Mouse (Mus musculus): ENCODE results near the gene Ttc23. TPM values are rescaled to one million over a fixed set of nuclear protein-coding genes. Genes with fewer than 3 reads are reported as not detected.

Gene Ttc23
- total RNA-seq, 2 experiments from 2014 or later, result 19.9 to 22.0 TPM

- intact Hi-C loops (cut with DNase I; ENCODE audit: low total_unique reads), result no loop called here
These were observed 43.8 kb downstream of the Ttc23 start for GRCm38 (mm10) chr7:67691036-67691435.

GRCm38 (mm10) chr7:67692141-67692540 is 44.9 kb downstream of the Ttc23 start:
- intact Hi-C loops (cut with DNase I; ENCODE audit: low total_unique reads), result no loop called here
- DNase-seq, result no peak

More at GRCm38 (mm10) chr7:67691036-67691435, 43.8 kb downstream of the Ttc23 start:
- peak; percentile 26 for DNase-seq

GRCm38 (mm10) chr7:67692791-67693538 is 45.8 kb downstream of the Ttc23 start:
- intact Hi-C loops (cut with DNase I; ENCODE audit: low total_unique reads), result no loop called here
- DNase-seq, result no peak

DNA sequence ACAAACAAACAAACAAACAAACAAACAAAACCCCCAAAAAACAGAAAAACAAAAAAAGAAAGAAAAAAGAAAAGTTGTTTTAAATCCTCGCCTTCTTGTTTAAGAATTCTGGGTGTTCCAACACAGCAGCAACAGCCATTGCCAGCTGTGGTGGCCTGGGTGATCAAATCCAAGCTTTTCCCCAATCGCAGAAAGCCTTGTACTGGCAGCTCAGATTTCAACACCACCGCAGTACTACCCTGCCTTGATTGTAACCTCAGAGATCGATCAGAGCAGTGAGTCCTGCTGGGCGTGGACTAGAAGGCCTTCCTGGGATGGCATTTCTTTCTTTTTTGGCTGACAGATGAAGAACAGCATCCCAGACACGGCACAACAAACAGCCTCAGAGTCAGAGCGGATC is 48.7 kb downstream of the Ttc23 start:
- DNase-seq, result no peak
- intact Hi-C loops (cut with DNase I; ENCODE audit: low total_unique reads), result no loop called here

- DNase-seq, result no peak
- intact Hi-C loops (cut with DNase I; ENCODE audit: low total_unique reads), result no loop called here
These were observed 50.9 kb downstream of the Ttc23 start for GRCm38 (mm10) chr7:67697892-67698630.

GRCm38 (mm10) chr7:67699301-67699700 is 52.1 kb downstream of the Ttc23 start:
- intact Hi-C loops (cut with DNase I; ENCODE audit: low total_unique reads), result no loop called here

GRCm38 (mm10) chr7:67700846-67701245 is 53.6 kb downstream of the Ttc23 start:
- DNase-seq, result peak; percentile 53
- intact Hi-C loops (cut with DNase I; ENCODE audit: low total_unique reads), result no loop called here

More at GRCm38 (mm10) chr7:67699301-67699700, 52.1 kb downstream of the Ttc23 start:
- no peak for DNase-seq

- intact Hi-C loops (cut with DNase I; ENCODE audit: low total_unique reads), result no loop called here
- DNase-seq, result no peak
These were observed 54.2 kb downstream of the Ttc23 start for GRCm38 (mm10) chr7:67701252-67701914.

- intact Hi-C loops (cut with DNase I; ENCODE audit: low total_unique reads), result no loop called here
- no peak for DNase-seq
These were observed 61.0 kb downstream of the Ttc23 start for GRCm38 (mm10) chr7:67708160-67708559.

GRCm38 (mm10) chr7:67710216-67710615 is 63.0 kb downstream of the Ttc23 start:
- no peak for DNase-seq
- intact Hi-C loops (cut with DNase I; ENCODE audit: low total_unique reads), result no loop called here

DNA sequence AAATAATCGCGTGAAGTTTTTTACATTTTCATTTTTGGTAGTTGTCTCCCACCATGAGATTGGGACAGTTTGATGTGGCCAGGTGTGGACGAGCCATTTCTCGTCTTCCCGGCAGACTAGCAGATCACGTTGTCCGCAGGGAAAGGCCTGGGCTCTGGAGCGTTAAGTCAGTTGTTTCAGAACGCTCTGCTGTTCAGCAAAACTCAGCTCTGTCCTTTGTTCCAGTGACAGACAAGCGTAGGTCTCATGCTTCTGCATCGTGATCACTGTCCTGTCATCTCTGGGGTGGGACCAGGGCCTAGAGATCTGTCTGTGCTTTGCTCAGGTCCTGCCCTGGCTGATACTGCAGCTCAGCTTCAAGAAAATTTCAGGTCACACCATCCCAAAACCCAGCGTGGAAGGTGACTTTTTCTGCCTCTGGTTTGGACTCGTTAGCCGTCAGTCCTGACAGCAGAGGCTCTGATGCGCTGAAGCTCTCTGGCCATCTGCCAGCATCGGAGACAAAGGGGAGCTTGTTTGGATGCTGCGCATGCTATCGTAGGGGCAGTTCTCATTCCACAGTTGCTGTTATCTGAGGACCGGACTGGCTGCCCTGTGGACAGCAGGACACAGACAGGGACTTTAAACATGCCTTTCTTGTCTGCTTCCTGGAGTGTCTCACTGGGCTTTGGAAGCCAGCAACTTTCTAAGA is 66.8 kb downstream of the Ttc23 start:
- intact Hi-C loops (cut with DNase I; ENCODE audit: low total_unique reads), result no loop called here

DNA sequence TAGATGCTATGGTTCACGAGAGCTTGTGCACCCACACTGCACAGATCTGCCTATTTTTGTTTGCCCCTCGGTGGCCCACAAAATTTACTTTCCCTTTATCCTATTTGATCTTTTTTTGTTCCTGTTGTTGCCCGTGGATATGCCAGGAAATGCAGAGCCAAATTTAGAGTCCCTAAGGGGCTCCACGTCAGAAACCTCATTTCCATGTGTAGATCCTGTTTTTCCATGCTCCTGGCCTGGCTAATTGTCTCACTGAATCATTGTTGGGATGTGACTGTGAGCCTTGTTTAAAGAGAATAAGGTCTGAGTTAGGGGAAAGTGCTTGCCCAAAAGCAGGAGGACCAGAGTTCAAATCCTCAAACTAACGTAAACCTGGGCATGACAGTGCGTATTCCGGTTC is 68.0 kb downstream of the Ttc23 start:
- intact Hi-C loops (cut with DNase I; ENCODE audit: low total_unique reads), result no loop called here
- DNase-seq, result no peak

More for the DNA sequence above, 66.8 kb downstream of the Ttc23 start:
- DNase-seq, result peak; percentile 50

DNA sequence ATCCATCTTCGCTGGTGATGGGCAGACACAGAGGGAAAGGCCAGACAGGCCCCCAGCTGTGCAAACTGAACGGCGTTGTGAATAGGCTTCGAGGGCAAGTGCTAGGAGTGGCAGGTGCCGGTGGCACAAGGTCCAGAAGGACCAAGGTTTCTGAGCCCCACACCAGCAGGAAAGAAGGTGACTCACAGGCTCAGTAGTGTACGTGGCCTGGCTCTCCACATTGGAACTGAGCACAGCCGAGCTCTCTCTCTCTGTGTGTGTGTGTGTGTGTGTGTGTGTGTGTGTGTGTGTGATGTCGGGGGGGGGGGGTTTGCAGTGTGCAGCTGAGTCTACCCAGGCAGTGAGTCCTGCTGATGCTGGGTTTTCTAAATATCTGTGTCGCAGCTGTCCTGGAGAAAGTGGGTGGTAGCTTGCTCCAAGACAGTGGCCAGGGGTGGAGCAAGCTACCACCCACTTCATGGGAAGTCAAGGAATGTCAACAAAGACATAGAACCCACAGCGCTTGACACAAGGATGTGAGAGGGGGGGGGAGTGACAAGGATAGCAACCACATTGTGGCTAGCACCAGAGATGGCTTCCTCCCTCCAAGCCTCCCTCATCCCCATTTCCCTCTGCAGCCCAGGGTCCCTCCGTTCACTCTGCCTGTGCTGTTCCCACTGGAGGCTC is 69.1 kb downstream of the Ttc23 start:
- intact Hi-C loops (cut with DNase I; ENCODE audit: low total_unique reads), result no loop called here
- no peak for DNase-seq

DNA sequence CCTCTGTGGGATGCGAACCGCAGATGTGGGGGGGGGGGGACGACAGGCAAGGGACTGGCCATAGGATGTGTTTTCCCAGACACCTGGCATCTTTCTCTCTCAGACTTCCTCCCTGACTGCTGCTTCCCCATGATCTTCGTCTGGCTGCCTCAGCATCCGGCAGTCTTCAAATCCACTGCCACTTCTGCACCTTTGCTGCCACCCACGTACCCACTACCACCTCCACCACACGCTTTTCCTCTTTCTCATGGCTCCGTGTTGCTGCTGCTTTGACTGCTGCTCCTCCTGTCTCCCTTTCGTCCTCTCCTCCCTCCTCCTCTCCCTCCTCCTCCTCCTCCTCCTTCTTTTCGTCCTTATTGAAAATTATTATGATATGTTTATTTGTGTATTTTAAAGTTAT is 69.7 kb downstream of the Ttc23 start:
- DNase-seq, result no peak
- intact Hi-C loops (cut with DNase I; ENCODE audit: low total_unique reads), result no loop called here

DNA sequence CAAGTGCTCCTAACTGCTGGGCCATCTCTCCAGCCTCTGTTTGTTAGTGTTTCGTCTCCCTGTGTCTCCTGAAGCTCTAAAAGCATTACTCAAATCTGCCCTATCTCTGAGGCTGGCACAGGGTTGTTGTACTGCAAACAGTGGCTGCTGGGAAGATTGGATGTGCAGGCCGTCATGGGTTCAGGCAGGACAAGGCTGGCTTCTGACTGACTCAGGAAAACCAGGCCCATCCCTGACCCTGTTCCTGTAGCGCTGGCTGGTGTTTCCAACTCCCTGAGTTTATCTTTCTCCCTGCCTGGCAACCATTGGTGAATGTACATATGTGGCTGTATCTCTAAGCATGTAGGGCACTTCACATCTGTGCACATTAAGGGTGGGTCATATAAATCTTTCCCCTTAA is 70.3 kb downstream of the Ttc23 start:
- DNase-seq, result no peak
- intact Hi-C loops (cut with DNase I; ENCODE audit: low total_unique reads), result no loop called here

DNA sequence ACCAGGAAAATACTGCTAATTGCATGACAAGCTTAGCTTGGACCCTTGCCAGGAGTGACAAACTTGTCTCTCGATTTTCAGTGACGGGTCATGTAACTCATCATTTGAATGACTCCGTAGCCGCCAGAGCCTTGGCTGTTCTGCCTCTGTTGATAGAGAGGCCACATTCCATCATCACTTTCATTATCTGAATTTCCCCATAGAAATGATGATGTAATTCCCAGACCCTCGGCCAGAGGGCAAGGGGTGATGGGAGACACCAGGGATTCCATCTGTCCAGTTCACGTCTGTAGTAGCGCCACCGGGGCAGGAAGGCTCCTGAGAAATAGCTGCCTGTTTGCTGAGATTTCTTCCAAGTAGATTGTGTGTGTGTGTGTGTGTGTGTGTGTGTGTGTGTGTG is 71.6 kb downstream of the Ttc23 start:
- intact Hi-C loops (cut with DNase I; ENCODE audit: low total_unique reads), result no loop called here
- no peak for DNase-seq

GRCm38 (mm10) chr7:67722163-67722562 is 75.0 kb downstream of the Ttc23 start:
- no peak for DNase-seq
- intact Hi-C loops (cut with DNase I; ENCODE audit: low total_unique reads), result no loop called here

DNA sequence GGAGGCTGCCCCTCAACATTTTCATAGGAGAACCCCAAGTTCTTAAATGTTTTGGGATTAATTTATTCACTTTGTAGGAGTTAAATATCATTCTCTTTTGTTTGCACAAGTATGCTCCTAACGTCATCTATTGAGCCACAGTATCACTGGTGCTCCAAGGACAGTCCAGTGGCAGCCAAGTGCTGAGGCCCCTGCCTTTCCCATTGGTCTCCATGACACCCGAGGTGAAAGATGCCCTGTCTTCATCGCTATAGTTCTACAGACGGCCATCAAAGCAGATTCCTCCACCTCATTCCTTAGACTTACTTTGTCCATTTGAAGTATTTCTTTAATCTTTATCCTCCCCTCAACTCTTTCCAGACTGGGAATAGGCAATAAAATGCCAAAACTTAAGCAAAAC is 77.3 kb downstream of the Ttc23 start:
- intact Hi-C loops (cut with DNase I; ENCODE audit: low total_unique reads), result no loop called here
- DNase-seq, result no peak

GRCm38 (mm10) chr7:67725016-67725415 is 77.8 kb downstream of the Ttc23 start:
- intact Hi-C loops (cut with DNase I; ENCODE audit: low total_unique reads), result no loop called here
- DNase-seq, result no peak

Measured in gastrocnemius, postnatal 14 days (tissue).